Mouse (Mus musculus) adrenal gland, adult 2 months (tissue): ENCODE measurements around the gene Gsg1l. TPM values are rescaled to one million over a fixed set of nuclear protein-coding genes. Genes with fewer than 3 reads are reported as not detected.

Experiments
- DNase-seq: peaks from one replicate; pipeline ENCODE4 v3.0.0; 2021
- polyA plus RNA-seq: library from polyadenylated mRNA; depleted of rRNA; stranded (reverse); fragments of >200 nt; gene quantifications from 2 replicates; pipeline ENCODE4 v1.2.3, GENCODE M21; 2012
- total RNA-seq, 2 experiments: library from RNA; stranded (reverse); gene quantifications; 2 replicates each; pipeline ENCODE4 v1.2.3; 2021

Gsg1l gene
- total and polyA plus RNA-seq, 3 experiments, result 68.8 to 158 (median 110) TPM

DNA sequence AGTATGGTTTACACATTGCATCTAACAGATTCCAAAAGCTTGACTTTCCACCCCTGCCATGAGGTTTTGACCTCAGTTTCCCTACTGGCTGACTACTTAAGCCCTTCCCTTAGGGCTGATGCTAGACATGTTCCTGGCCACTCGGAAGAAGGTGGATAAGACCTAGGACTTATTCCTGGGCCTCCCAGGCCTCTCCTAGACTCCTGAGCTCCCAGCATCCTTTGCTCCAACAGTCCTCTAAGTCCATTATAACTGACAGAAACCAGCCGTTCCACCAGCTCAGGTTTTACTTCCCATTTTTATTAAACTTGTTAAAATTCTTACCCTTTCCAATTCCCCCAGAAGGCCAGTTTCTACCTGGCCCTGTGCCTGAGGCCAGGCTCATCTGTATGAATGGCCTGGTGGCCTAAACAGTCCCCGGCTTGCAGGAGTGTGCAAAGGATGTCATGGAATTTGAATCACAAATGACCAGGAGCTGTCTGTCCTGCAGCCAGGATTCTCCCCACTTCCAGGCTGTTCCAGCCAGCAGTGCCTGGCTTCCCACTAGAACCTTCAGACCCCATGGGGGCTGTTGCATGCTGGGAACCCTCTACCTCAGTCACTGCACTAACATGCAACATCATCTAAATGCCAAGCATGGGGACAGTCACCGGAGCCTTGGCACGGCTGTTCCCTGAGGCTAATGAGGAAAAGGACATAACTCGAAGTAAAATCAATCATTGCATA is 139.7 kb downstream of the Gsg1l start:
- no peak for DNase-seq

GRCm38 (mm10) chr7:125934319-125934718 is 147.9 kb downstream of the Gsg1l start:
- no peak for DNase-seq

DNA sequence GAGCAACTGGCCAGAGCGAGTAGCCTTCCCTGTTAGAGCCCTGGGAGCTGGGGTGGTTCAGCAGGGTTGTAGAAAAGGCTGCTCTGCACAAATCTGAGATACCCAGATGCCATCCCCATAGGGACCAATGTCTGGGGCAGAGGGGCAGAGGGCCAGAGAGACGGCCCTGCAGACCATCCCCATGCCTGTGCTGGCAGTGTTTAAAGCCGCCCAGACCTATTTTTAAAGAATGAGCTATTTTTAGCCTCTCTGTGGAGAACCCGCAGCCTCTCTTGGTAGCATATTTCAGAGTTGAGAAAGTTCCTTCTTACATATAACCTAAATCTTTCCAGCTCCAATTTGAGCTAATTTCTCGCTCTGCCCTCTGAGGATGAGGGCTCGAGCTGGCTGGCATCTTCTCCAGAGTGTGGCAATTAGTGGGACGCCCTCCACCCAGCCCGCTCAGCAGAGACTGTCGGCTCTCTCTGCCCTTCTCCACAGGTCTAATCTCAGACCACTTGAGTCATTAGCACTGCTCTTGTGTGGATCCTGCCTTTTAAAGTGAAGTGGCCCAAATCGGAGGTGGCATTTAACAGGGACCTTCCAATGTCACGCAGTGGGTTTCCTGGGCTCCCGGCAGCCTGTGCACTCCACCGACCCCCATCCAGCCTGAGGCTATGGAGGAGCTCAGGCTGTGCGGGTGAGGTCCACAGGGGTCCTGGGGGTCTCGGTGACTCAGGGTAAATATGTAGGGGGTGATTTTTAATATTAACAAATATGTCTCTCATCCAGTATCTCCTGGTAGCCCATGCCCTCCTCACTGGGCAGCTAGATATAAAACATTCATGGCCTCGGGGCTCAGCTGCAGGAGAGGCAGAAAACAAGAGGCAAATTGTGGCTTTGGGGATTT is 148.6 kb downstream of the Gsg1l start:
- DNase-seq, result no peak

GRCm38 (mm10) chr7:125931602-125932001 is 150.6 kb downstream of the Gsg1l start:
- no peak for DNase-seq

- no peak for DNase-seq
Observed at GRCm38 (mm10) chr7:125924044-125924443, 158.2 kb downstream of the Gsg1l start.

GRCm38 (mm10) chr7:125920801-125921200 is 161.4 kb downstream of the Gsg1l start:
- no peak for DNase-seq

DNA sequence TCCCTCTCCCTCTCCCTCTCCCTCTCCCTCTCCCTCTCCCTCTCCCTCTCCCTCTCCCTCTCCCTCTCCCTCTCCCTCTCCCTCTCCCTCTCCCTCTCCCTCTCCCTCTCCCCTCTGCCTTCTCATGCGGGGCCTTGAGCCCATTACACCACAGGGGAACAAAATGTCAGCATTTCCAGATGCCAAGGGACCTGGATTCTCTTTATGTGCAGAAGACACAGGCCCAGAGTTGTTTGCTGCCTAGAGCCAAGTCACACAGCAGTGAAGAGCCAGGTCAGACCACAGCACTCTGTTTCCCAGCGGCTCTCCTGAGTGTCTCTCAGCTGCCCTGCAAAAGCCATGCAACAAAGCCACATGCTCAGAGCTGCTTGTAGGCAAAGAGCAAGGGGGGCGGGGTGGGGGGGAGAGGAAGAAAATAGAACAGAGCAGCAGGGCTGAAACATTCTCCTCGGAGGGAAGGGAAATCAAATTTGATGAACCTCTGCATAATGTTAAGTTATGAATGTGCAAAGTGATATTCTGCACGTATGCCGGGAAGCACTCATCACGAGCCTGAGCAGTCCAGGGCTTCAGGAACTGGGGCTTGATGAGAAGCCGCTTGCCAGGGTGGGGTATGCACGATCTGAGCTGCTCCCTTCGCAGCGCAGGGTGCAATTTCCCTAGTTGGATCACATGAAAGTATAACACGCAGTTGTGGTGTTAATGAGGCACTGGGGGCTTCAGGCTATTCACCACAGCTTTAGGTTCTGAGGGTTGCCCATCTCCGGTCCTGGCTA is 181.6 kb downstream of the Gsg1l start:
- DNase-seq, result peak; percentile 75

DNA sequence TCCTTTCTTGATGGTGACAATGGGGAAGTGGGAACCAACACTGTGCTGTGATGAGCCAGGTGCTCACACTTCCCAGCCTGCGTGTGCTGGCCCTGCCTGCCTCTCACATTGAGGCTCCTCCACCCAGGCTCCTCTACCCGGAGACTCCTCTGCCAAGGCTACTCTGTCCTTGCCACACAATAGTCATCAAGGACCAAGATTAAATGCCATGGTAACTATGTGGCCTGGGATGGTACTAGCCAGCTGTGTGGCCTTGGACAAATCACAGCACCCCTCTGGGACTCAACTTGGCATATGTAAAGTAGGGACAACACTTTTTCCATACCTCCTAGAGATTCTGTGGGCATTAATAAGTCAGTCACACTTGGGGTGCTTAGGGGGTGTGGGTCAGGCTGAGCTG is 182.3 kb downstream of the Gsg1l start:
- peak; percentile 91 for DNase-seq

DNA sequence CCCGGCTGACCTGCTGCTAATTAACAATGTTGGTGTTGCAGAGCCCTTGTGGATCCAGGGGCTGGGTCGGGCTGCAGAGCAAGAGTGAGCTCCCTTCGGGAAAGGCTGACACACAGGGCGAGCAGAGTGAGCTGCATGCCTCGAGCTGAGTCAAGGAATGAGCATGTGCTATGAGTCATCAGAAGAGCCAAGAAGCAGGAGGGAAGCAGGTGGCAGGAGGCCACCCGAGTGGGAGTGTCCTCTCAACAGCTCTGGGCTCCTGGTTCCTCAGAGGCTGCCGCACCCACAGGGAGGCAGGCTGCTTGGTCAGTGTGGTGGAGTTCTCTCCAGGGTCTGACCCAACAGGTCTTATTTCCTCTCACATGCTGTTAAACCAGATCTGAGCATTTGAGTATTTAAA is 183.2 kb downstream of the Gsg1l start:
- peak; percentile 93 for DNase-seq

DNA sequence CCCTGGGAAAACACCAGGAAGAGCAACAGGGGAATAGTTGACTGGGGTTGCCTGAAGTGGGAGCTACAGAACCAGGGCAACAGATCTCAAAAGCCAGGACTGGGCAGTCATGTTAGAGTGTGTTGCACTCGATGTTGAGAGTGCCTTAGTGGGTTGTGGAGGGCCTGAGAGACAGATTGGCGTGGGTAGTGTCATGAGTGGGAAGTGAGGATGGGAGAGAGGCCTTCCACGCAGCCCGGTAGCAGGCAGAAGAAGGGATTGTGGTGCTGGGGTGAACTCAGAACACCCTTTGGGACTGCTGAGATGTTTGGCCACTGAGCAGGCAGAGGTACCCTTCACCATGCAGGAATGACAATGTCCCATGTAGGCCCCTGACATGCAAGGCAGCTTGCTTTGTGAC is 185.2 kb downstream of the Gsg1l start:
- DNase-seq, result no peak

DNA sequence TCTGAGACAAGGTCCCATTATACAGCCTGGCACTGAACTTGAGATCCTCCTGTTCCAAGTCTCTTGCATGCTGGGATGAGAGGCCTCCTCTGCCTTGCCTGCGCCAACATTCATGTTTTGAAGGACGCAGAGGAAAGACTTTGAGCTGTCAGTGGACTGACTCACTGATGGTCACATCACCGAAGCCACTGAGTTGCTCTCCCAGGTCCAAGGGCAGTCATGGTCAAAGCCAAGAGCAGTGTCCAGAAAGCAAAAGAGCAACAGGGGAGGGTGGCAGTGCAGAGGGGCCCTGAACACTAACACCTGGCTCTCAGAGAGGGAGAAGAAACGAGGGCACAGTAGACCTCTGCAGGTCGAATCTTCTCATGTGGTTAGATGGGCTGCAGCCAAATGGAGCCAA is 188.6 kb downstream of the Gsg1l start:
- DNase-seq, result peak; percentile 82

DNA sequence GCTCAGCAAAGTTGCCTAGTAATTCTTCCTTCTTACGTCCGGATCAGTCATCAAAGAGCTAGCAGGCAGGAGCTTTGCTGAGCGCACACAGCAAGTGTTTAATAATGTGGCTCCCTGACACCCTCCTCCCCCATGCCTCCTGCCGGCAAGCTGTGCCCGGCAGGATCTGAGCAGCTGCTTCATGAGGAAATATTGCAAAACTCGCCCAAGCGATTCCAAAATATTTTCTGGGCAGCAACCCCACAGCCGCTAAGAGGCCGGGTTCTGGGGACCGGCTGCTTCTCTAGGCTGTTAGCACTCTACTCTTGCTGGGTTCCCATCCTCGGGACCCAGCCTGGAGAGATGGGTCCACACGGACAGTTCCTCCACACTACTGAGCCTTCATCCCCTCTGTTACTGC is 193.8 kb downstream of the Gsg1l start:
- DNase-seq, result peak; percentile 63

GRCm38 (mm10) chr7:125887761-125888160 is 194.4 kb downstream of the Gsg1l start:
- no peak for DNase-seq

- DNase-seq, result no peak
Observed at GRCm38 (mm10) chr7:125887124-125887523, 195.1 kb downstream of the Gsg1l start.

GRCm38 (mm10) chr7:125886116-125886680 is 196.0 kb downstream of the Gsg1l start:
- no peak for DNase-seq

- no peak for DNase-seq
Observed at GRCm38 (mm10) chr7:125883232-125883631, 199.0 kb downstream of the Gsg1l start.

- DNase-seq, result no peak
Observed at GRCm38 (mm10) chr7:125878040-125878439, 204.2 kb downstream of the Gsg1l start.

DNA sequence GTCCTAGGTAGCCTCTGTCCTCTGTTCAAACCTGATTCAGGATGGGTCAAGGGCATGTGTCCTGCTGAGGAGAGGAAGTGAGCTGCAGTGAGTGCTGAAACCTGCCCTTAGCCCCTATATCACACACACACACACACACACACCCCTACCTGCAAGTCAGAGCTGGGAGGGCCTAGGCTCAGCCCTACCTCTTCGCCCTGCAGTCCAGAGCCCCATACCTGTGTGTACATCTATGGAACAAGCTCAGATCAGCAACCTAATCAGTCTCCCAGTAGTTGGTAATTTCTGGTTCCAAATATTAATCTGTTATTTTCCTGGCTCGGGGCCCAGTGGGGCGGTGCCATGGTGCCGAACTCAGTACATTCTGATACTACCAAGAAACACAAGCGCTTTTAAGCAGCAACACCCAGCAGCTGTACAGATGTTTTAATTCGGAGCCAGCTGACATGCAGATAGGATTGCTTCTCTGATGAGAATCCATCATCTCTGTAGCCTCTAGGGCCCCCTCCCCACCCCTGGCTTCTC is 208.2 kb downstream of the Gsg1l start:
- DNase-seq, result peak; percentile 47

DNA sequence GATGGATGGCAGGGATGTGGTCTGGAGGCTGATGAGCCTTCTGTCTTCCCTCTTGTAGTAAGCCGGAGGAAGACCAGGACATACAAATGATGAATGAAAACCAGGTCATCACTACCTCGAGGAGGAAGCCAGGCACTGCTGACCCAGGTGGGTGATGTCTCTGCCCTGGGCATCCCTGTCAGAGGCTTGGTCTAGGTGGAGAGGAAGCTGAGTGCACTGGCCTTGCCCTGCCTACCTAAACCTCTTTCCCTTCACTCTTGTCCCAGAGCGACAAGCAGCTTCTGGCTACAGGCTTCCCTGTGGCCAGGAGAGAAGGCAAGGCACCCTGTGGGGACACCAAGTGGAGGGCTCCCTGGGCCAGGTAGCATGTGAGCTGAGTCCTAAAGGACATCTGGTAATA is 209.3 kb downstream of the Gsg1l start:
- no peak for DNase-seq

- peak; percentile 67 for DNase-seq
Observed at GRCm38 (mm10) chr7:125872202-125872580, 210.0 kb downstream of the Gsg1l start.

GRCm38 (mm10) chr7:125871404-125872201 is 210.6 kb downstream of the Gsg1l start:
- peak; percentile 41 for DNase-seq
